Mouse (Mus musculus) left cerebral cortex, postnatal 10 days (tissue): ENCODE measurements around the gene Nol9. TPM values are rescaled to one million over a fixed set of nuclear protein-coding genes. Genes with fewer than 3 reads are reported as not detected.
A peak's percentile ranks its signal among the peaks of the same experiment; 100 is the strongest.

Source experiments
- DNase-seq, 2 experiments: peaks; one replicate each; pipeline ENCODE4 v3.0.0; 2021 to 2022; ENCODE audit warnings: low spot score in 2 of 2, mixed read lengths in 1 of 2; ENCODE audit errors: extremely low spot score in 1 of 2
- intact Hi-C: fragments of 180-260 bp; cut with DNase I; formaldehyde crosslinking; loops from one replicate; pipeline ENCODE4 v1.15.1; 2025
- total RNA-seq, 2 experiments: library from RNA; stranded (reverse); gene quantifications; 2 replicates each; pipeline ENCODE4 v1.2.3; 2021

Gene Nol9
- total RNA-seq, 2 experiments from 2014 or later: 25.3 to 27.7 TPM

- intact Hi-C loops: no loop called here
- DNase-seq: peak in 1 of 2 experiments; percentile 59
Observed at GRCm38 (mm10) chr4:152107493-152107892, 68.4 kb downstream of the Nol9 start.

- peak; percentile 65 to 77 for DNase-seq
- intact Hi-C loops: no loop called here
Observed at GRCm38 (mm10) chr4:152107971-152108509, 68.9 kb downstream of the Nol9 start.

GRCm38 (mm10) chr4:152108673-152109072, 69.6 kb downstream of the Nol9 start:
- DNase-seq: no peak
- intact Hi-C loops: no loop called here

- intact Hi-C loops: no loop called here
- DNase-seq: no peak
Observed at GRCm38 (mm10) chr4:152109509-152109908, 70.4 kb downstream of the Nol9 start.

GRCm38 (mm10) chr4:152110689-152111088, 71.6 kb downstream of the Nol9 start:
- intact Hi-C loops: no loop called here
- no peak for DNase-seq

Other genes with a start within 250 kb of the Nol9 start
- gene Camta1, start 177.4 kb upstream of the Nol9 start, total RNA-seq: 100 to 1,000 TPM; 200 to 223 TPM
- 10 to 100 TPM; 55.1 to 70.9 TPM for gene Dnajc11, start 105.6 kb upstream of the Nol9 start, total RNA-seq
- gene Thap3, start 50.3 kb upstream of the Nol9 start, total RNA-seq: 10 to 100 TPM; 18.8 to 21.2 TPM
- 10 to 100 TPM; 14.5 to 16.9 TPM for gene Phf13, start 43.1 kb upstream of the Nol9 start, total RNA-seq
- gene Klhl21, start 30.5 kb upstream of the Nol9 start, total RNA-seq: 10 to 100 TPM; 10.2 to 11.2 TPM
- 10 to 100 TPM; 11.9 to 14.7 TPM for gene Zbtb48, start 11.7 kb upstream of the Nol9 start, total RNA-seq
- gene Tas1r1, start 753 bp upstream of the Nol9 start, total RNA-seq: under 1 TPM; 0.43 to 0.54 TPM
- gene Plekhg5, start 33.2 kb downstream of the Nol9 start, total RNA-seq: 10 to 100 TPM; 43.3 to 46.9 TPM
- 1 to 10 TPM; 3.9 to 4.7 TPM for gene Tnfrsf25, start 76.6 kb downstream of the Nol9 start, total RNA-seq
- gene Espn, start 113.0 kb downstream of the Nol9 start, total RNA-seq: under 1 TPM; 0.32 to 0.41 TPM
- gene Hes2, start 119.5 kb downstream of the Nol9 start, total RNA-seq: not detected
- 100 to 1,000 TPM; 415 to 420 TPM for gene Acot7, start 138.8 kb downstream of the Nol9 start, total RNA-seq
- 10 to 100 TPM; 32.9 to 35.7 TPM for gene Gpr153, start 234.9 kb downstream of the Nol9 start, total RNA-seq